Mouse (Mus musculus): ENCODE measurements at regions not wholly inside any gene's neighbourhood (a gene's known extent, or its start where the extent isn't known, plus 50 kb on each side); places are given as distances from the start of the nearest gene placed in this dataset.

GRCm38 (mm10) chr2:147803102-147803501 lies 243.7 kb downstream of the Foxa2 start:
- ATAC-seq (ENCODE audit: low FRiP score, low TSS enrichment) = no peak
- 33% methylated on average over 4 of the region's 4 CpGs for WGBS

DNA sequence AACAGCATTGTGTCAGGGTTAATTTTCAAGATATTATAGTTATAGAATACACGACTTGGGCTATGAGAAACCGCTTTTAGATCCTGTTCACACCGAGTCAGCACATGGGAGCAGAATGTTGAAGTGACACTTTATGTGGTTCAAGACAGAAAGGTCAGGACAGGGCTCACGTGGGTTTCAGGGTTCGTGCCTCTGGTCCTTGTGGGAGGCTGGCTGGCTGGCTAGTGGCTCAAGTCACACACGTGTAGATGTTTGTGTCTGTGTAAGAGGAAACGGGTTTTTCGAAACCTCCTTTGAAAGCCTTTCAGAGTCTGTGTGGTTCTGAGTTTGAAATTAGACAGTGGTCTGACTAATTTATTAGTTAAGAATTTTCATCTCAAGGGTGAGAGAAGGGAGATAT lies 255.3 kb downstream of the Foxa2 start:
- H3K9me3 ChIP-seq (ENCODE audit: control insufficient read depth, low read length) = no peaks in the 10 kb centered on the region
- no peak overlapping the region for H3K4me3 ChIP-seq (replicated peaks; ENCODE audit: low read depth, low read length)
- ATAC-seq (ENCODE audit: low FRiP score, low TSS enrichment) (no peak), DNase-seq (no peak)
- no peak overlapping the region for H3K9ac ChIP-seq (replicated peaks; ENCODE audit: low read length)
- no peaks in the 10 kb centered on the region for H3K27me3 ChIP-seq (ENCODE audit: control insufficient read depth, insufficient read depth, low read length)
- H3K4me1 ChIP-seq (ENCODE audit: control insufficient read depth, insufficient read depth, low read length) = no peaks in the 10 kb centered on the region
- H3K27ac ChIP-seq (replicated peaks; ENCODE audit: low read depth, low read length) = no peak overlapping the region
- WGBS = 86% methylated on average over 8 of the region's 8 CpGs
- no peak overlapping the region for H3K4me2 ChIP-seq (ENCODE audit: low read length)
- H3K36me3 ChIP-seq (ENCODE audit: control insufficient read depth, insufficient read depth, low read length) = no peaks in the 10 kb centered on the region

More at GRCm38 (mm10) chr2:147803102-147803501, 243.7 kb downstream of the Foxa2 start:
- Histone ChIP-seq H3K4me2 (ENCODE audit: low read length) (no peak overlapping the region), H3K27me3 (ENCODE audit: control insufficient read depth, insufficient read depth, low read length) (no peaks in the 10 kb centered on the region), H3K36me3 (ENCODE audit: control insufficient read depth, insufficient read depth, low read length) (no peaks in the 10 kb centered on the region), H3K4me3 (replicated peaks; ENCODE audit: low read depth, low read length) (no peak overlapping the region), H3K27ac (replicated peaks; ENCODE audit: low read depth, low read length) (no peak overlapping the region), H3K9me3 (ENCODE audit: control insufficient read depth, low read length) (no peaks in the 10 kb centered on the region), H3K4me1 (ENCODE audit: control insufficient read depth, insufficient read depth, low read length) (no peaks in the 10 kb centered on the region), H3K9ac (replicated peaks; ENCODE audit: low read length) (no peak overlapping the region)
- DNase-seq = peak; percentile 63

DNA sequence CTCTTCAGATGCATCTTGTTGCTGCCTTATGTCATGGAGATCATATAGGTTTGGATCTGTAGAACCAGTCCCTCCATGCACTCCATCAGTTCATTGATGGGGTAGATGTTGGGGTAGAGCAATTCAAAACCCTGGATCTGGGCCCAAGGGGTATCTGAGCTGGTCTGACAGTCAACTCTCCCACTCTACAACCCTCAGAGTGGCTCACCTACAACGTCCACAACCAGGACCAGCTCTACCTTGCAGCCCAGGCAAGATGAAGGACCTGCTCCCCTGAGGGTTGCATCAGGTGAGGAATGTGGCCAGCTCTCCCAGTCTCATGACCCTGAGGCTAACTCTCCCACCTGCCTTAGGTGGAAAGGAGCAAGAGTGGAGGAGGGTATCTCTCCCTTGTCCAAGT lies 256.9 kb downstream of the Foxa2 start:
- Histone ChIP-seq H3K4me3 (replicated peaks; ENCODE audit: low read depth, low read length) (no peak overlapping the region), H3K4me1 (ENCODE audit: control insufficient read depth, insufficient read depth, low read length) (no peaks in the 10 kb centered on the region), H3K9ac (replicated peaks; ENCODE audit: low read length) (no peak overlapping the region), H3K4me2 (ENCODE audit: low read length) (no peak overlapping the region), H3K27me3 (ENCODE audit: control insufficient read depth, insufficient read depth, low read length) (no peaks in the 10 kb centered on the region), H3K27ac (replicated peaks; ENCODE audit: low read depth, low read length) (no peak overlapping the region), H3K9me3 (ENCODE audit: control insufficient read depth, low read length) (no peaks in the 10 kb centered on the region), H3K36me3 (ENCODE audit: control insufficient read depth, insufficient read depth, low read length) (no peaks in the 10 kb centered on the region)
- ATAC-seq (ENCODE audit: low FRiP score, low TSS enrichment) (no peak), DNase-seq (no peak)
- 92% methylated on average over 1 of the region's 1 CpGs for WGBS

- Histone ChIP-seq H3K9ac (replicated peaks; ENCODE audit: low read length) (no peak overlapping the region), H3K36me3 (ENCODE audit: control insufficient read depth, insufficient read depth, low read length) (no peaks in the 10 kb centered on the region), H3K4me3 (replicated peaks; ENCODE audit: low read depth, low read length) (no peak overlapping the region), H3K4me1 (ENCODE audit: control insufficient read depth, insufficient read depth, low read length) (no peaks in the 10 kb centered on the region), H3K27me3 (ENCODE audit: control insufficient read depth, insufficient read depth, low read length) (no peaks in the 10 kb centered on the region), H3K4me2 (ENCODE audit: low read length) (no peak overlapping the region), H3K9me3 (ENCODE audit: control insufficient read depth, low read length) (no peaks in the 10 kb centered on the region), H3K27ac (replicated peaks; ENCODE audit: low read depth, low read length) (no peak overlapping the region)
- DNase-seq = peak; percentile 89
- 9% methylated on average over 3 of the region's 3 CpGs for WGBS
- no peak for ATAC-seq (ENCODE audit: low FRiP score, low TSS enrichment)
Measured at GRCm38 (mm10) chr2:147789268-147789667, 257.5 kb downstream of the Foxa2 start.

DNA sequence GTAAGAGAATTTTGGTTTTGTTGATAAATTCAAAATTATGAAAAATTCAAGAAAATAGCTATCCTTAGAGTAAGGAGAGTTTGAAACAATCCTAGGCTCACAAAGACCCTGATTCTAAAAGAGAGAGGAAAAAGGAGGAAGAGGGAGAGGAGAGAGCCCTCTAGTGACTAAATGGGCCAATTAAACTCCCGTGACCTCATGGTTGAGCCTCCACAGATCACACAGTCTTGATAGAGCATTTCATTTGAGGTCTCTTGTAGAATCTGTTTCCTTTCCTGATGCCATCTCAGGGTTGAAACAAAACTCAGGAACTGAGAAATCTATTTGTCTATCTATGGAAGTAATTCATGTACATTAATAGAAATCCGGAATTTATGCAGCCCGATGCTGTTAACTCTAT lies 258.8 kb downstream of the Foxa2 start:
- Histone ChIP-seq H3K9me3 (ENCODE audit: control insufficient read depth, low read length) (no peaks in the 10 kb centered on the region), H3K4me1 (ENCODE audit: control insufficient read depth, insufficient read depth, low read length) (no peaks in the 10 kb centered on the region)
- DNase-seq = peak; percentile 43

DNA sequence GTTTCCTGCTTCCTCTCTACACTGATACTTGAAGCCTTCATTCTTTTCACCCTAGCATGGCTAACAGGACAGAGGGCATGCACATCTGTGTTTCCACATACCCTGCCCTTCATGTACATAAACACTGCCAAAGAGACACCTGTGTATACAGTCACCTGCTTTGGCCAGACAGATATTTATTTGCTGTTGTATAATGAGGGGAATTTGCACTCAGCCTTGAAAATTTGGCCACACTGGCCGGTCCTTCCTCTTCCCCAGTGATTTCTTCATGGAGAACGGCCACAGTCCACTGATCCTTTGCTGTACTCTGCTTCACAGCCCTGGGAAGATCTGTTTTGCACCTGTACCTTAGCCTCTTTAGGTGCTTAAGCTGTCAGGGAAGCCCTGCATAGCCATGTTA lies 264.3 kb downstream of the Foxa2 start:
- no peak overlapping the region for H3K4me2 ChIP-seq (ENCODE audit: low read length)
- 80% methylated on average over 2 of the region's 2 CpGs for WGBS
- no peaks in the 10 kb centered on the region for H3K4me1 ChIP-seq (ENCODE audit: control insufficient read depth, insufficient read depth, low read length)
- H3K36me3 ChIP-seq (ENCODE audit: control insufficient read depth, insufficient read depth, low read length) = no peaks in the 10 kb centered on the region
- H3K27ac ChIP-seq (replicated peaks; ENCODE audit: low read depth, low read length) = no peak overlapping the region
- ATAC-seq (ENCODE audit: low FRiP score, low TSS enrichment) (no peak), DNase-seq (no peak)
- no peaks in the 10 kb centered on the region for H3K9me3 ChIP-seq (ENCODE audit: control insufficient read depth, low read length)
- H3K9ac ChIP-seq (replicated peaks; ENCODE audit: low read length) = no peak overlapping the region
- H3K4me3 ChIP-seq (replicated peaks; ENCODE audit: low read depth, low read length) = no peak overlapping the region
- no peaks in the 10 kb centered on the region for H3K27me3 ChIP-seq (ENCODE audit: control insufficient read depth, insufficient read depth, low read length)

More for the DNA sequence above, 258.8 kb downstream of the Foxa2 start:
- Histone ChIP-seq H3K27me3 (ENCODE audit: control insufficient read depth, insufficient read depth, low read length) (no peaks in the 10 kb centered on the region), H3K4me2 (ENCODE audit: low read length) (no peak overlapping the region), H3K27ac (replicated peaks; ENCODE audit: low read depth, low read length) (no peak overlapping the region), H3K36me3 (ENCODE audit: control insufficient read depth, insufficient read depth, low read length) (no peaks in the 10 kb centered on the region), H3K9ac (replicated peaks; ENCODE audit: low read length) (no peak overlapping the region), H3K4me3 (replicated peaks; ENCODE audit: low read depth, low read length) (no peak overlapping the region)
- WGBS = 70% methylated on average over 3 of the region's 3 CpGs
- no peak for ATAC-seq (ENCODE audit: low FRiP score, low TSS enrichment)

GRCm38 (mm10) chr2:147776316-147776715 lies 270.5 kb downstream of the Foxa2 start:
- no peaks in the 10 kb centered on the region; the same call in 1 of the 2 replicates for H3K27me3 ChIP-seq (ENCODE audit: control insufficient read depth, insufficient read depth, low read length)

GRCm38 (mm10) chr2:147772579-147772978 lies 274.2 kb downstream of the Foxa2 start:
- Histone ChIP-seq H3K4me1 (ENCODE audit: control insufficient read depth, insufficient read depth, low read length) (no peaks in the 10 kb centered on the region), H3K4me2 (ENCODE audit: low read length) (no peak overlapping the region), H3K36me3 (ENCODE audit: control insufficient read depth, insufficient read depth, low read length) (no peaks in the 10 kb centered on the region), H3K27me3 (ENCODE audit: control insufficient read depth, insufficient read depth, low read length) (no peaks in the 10 kb centered on the region; the same call in 1 of the 2 replicates), H3K27ac (replicated peaks; ENCODE audit: low read depth, low read length) (no peak overlapping the region), H3K9me3 (ENCODE audit: control insufficient read depth, low read length) (no peaks in the 10 kb centered on the region), H3K4me3 (replicated peaks; ENCODE audit: low read depth, low read length) (no peak overlapping the region), H3K9ac (replicated peaks; ENCODE audit: low read length) (no peak overlapping the region)
- 60% methylated on average over 1 of the region's 1 CpGs for WGBS
- ATAC-seq (ENCODE audit: low FRiP score, low TSS enrichment) (no peak), DNase-seq (no peak)

More at GRCm38 (mm10) chr2:147776316-147776715, 270.5 kb downstream of the Foxa2 start:
- Histone ChIP-seq H3K4me3 (replicated peaks; ENCODE audit: low read depth, low read length) (no peak overlapping the region), H3K4me1 (ENCODE audit: control insufficient read depth, insufficient read depth, low read length) (no peaks in the 10 kb centered on the region), H3K9ac (replicated peaks; ENCODE audit: low read length) (no peak overlapping the region), H3K36me3 (ENCODE audit: control insufficient read depth, insufficient read depth, low read length) (no peaks in the 10 kb centered on the region), H3K4me2 (ENCODE audit: low read length) (no peak overlapping the region), H3K9me3 (ENCODE audit: control insufficient read depth, low read length) (no peaks in the 10 kb centered on the region), H3K27ac (replicated peaks; ENCODE audit: low read depth, low read length) (no peak overlapping the region)
- ATAC-seq (ENCODE audit: low FRiP score, low TSS enrichment) (no peak), DNase-seq (no peak)
- WGBS = 52% methylated on average over 2 of the region's 2 CpGs

GRCm38 (mm10) chr2:147753089-147753488 lies 293.7 kb downstream of the Foxa2 start:
- Histone ChIP-seq H3K36me3 (ENCODE audit: control insufficient read depth, insufficient read depth, low read length) (no peaks in the 10 kb centered on the region), H3K4me1 (ENCODE audit: control insufficient read depth, insufficient read depth, low read length) (no peaks in the 10 kb centered on the region), H3K9ac (replicated peaks; ENCODE audit: low read length) (no peak overlapping the region), H3K4me3 (replicated peaks; ENCODE audit: low read depth, low read length) (no peak overlapping the region), H3K27me3 (ENCODE audit: control insufficient read depth, insufficient read depth, low read length) (no peaks in the 10 kb centered on the region), H3K4me2 (ENCODE audit: low read length) (no peak overlapping the region), H3K27ac (replicated peaks; ENCODE audit: low read depth, low read length) (no peak overlapping the region), H3K9me3 (ENCODE audit: control insufficient read depth, low read length) (no peaks in the 10 kb centered on the region)
- WGBS = 78% methylated on average over 2 of the region's 2 CpGs
- no peak for DNase-seq
- no peak for ATAC-seq (ENCODE audit: low FRiP score, low TSS enrichment)
